Mouse (Mus musculus) limb, embryonic 15.5 days (tissue): ENCODE measurements around the gene Ccdc30. TPM values are rescaled to one million over a fixed set of nuclear protein-coding genes. Genes with fewer than 3 reads are reported as not detected.
A peak's percentile ranks its signal among the peaks of the same experiment; 100 is the strongest.

Experiments used
- ATAC-seq: fragments of 200-750 bp; cut with Nextera tagmentation; 2 replicates; pipeline ENCODE4 v1.8.0; 2017; ENCODE audit warnings: low read depth, moderate TSS enrichment; ENCODE audit not compliant: insufficient number of reproducible peaks, low FRiP score, low TSS enrichment
- H3K27ac ChIP-seq: fragments of 300-500 bp; sonication (generic); 2 replicates; pipeline ENCODE4 v1.5.1; 2015; ENCODE audit warnings: moderate library complexity, mild to moderate bottlenecking, inconsistent platforms
- H3K27me3 ChIP-seq: fragments of 300-500 bp; sonication (generic); 2 replicates; pipeline ENCODE4 v1.6.1; 2015; ENCODE audit warnings: inconsistent platforms
- H3K36me3 ChIP-seq: fragments of 300-500 bp; sonication (generic); 2 replicates; pipeline ENCODE4 v1.6.1; 2015; ENCODE audit warnings: inconsistent platforms
- H3K4me1 ChIP-seq: fragments of 300-500 bp; sonication (generic); 2 replicates; pipeline ENCODE4 v1.6.1; 2015; ENCODE audit warnings: inconsistent platforms
- H3K4me2 ChIP-seq: fragments of 300-500 bp; sonication (generic); 2 replicates; pipeline ENCODE4 v1.6.1; 2015; ENCODE audit warnings: mild to moderate bottlenecking, inconsistent platforms
- H3K4me3 ChIP-seq: fragments of 300-500 bp; sonication (generic); 2 replicates; pipeline ENCODE4 v1.5.1; 2015; ENCODE audit warnings: mild to moderate bottlenecking, inconsistent platforms
- H3K9ac ChIP-seq: fragments of 300-500 bp; sonication (generic); 2 replicates; pipeline ENCODE4 v1.6.1; 2015; ENCODE audit warnings: inconsistent platforms
- H3K9me3 ChIP-seq: fragments of 300-500 bp; sonication (generic); 2 replicates; pipeline ENCODE4 v1.6.1; 2016; ENCODE audit warnings: inconsistent platforms
- WGBS: fragments of 180-500 bp; shearing (Covaris S2); methylation state at CpG from one replicate; pipeline ENCODE4 v1.1.7; 2015; 5-methylcytosine and 5-hydroxymethylcytosine counted together
- polyA plus RNA-seq: library from polyadenylated mRNA; unstranded; fragments of >200 nt; fragmentation: Nextera tagmentation; extraction: Ambion mirVana; gene quantifications from 2 replicates; pipeline ENCODE4 v1.2.1, GENCODE M21; 2015

Ccdc30 gene
- polyA plus RNA-seq, 1 experiment from 2014 or later, result 5.8 TPM

DNA sequence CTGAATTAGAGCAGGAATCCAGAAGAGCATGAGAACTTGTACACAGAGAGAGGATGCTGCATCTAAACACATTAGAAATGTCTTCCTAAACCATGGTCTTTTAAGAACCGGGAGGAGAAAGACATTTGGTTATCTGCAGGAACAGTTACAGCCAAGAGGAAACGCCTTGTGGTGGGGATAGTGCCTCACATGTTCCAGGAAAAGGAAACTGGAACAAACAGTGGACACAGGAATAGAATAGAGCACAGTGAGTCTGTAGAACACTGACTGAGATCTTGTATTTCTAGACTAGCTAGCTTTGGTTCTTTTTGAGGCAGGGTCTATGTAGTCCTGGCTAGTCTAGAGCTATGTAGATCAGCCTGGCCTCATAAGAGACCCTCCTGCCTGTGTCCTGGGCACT, 140.1 kb downstream of the Ccdc30 start:
- Histone ChIP-seq H3K4me2 (no peak overlapping the region), H3K27ac (0 out of 2 replicates have a peak overlapping the region, but pooled peaks have one; percentile 5), H3K27me3 (no peaks in the 10 kb centered on the region), H3K9me3 (no peaks in the 10 kb centered on the region), H3K36me3 (peaks cover 93% of the 10 kb centered on the region), H3K9ac (no peak overlapping the region), H3K4me3 (no peak overlapping the region), H3K4me1 (no peaks in the 10 kb centered on the region)
- WGBS, result 77% methylated on average over 2 of the region's 2 CpGs
- ATAC-seq, result no peak

- H3K9me3 ChIP-seq, result no peaks in the 10 kb centered on the region
- H3K4me2 ChIP-seq, result no peak overlapping the region
- H3K4me1 ChIP-seq, result no peaks in the 10 kb centered on the region
- no peak overlapping the region for H3K9ac ChIP-seq
- no peak overlapping the region for H3K27ac ChIP-seq
- no peaks in the 10 kb centered on the region for H3K27me3 ChIP-seq
- H3K4me3 ChIP-seq, result no peak overlapping the region
- peaks cover 93% of the 10 kb centered on the region for H3K36me3 ChIP-seq
- 68% methylated on average over 1 of the region's 1 CpGs for WGBS
- ATAC-seq, result no peak
These were observed 140.7 kb downstream of the Ccdc30 start for GRCm38 (mm10) chr4:119274627-119275026.

Other genes starting within 250 kb of the Ccdc30 start
- gene Zfp691, start 241.3 kb downstream of the Ccdc30 start, polyA plus RNA-seq, result 7.0 and 7.7 TPM in 2 replicates
- 1.3 and 3.4 TPM in 2 replicates for gene Ermap, start 225.5 kb downstream of the Ccdc30 start, polyA plus RNA-seq
- 190 and 212 TPM in 2 replicates for gene Svbp, start 220.2 kb downstream of the Ccdc30 start, polyA plus RNA-seq
- gene Tmem269, start 197.3 kb downstream of the Ccdc30 start, polyA plus RNA-seq, result not detected in 2 replicates
- 35.3 and 35.4 TPM in 2 replicates for gene AU022252, start 182.8 kb downstream of the Ccdc30 start, polyA plus RNA-seq
- 83.6 and 86.7 TPM in 2 replicates for gene P3h1, start 182.6 kb downstream of the Ccdc30 start, polyA plus RNA-seq
- 0.05 and 0.12 TPM in 2 replicates for gene Cldn19, start 160.1 kb downstream of the Ccdc30 start, polyA plus RNA-seq
- 488 and 527 TPM in 2 replicates for gene Ybx1, start 120.9 kb downstream of the Ccdc30 start, polyA plus RNA-seq
- gene Ppih, start 95.0 kb downstream of the Ccdc30 start, polyA plus RNA-seq, result 72.6 and 74.8 TPM in 2 replicates
- gene Ppcs, start 6.9 kb upstream of the Ccdc30 start, polyA plus RNA-seq, result 26.6 and 29.2 TPM in 2 replicates
- gene Zmynd12, start 7.3 kb upstream of the Ccdc30 start, polyA plus RNA-seq, result 0.10 and 0.27 TPM in 2 replicates
- 0.42 and 0.56 TPM in 2 replicates for gene Rimkla, start 77.1 kb upstream of the Ccdc30 start, polyA plus RNA-seq
- 22.2 and 26.7 TPM in 2 replicates for gene Foxj3, start 121.5 kb upstream of the Ccdc30 start, polyA plus RNA-seq
- 4.6 and 5.6 TPM in 2 replicates for gene Frg2f1, start 124.0 kb upstream of the Ccdc30 start, polyA plus RNA-seq
- not detected in 2 replicates for gene Guca2a, start 222.2 kb upstream of the Ccdc30 start, polyA plus RNA-seq
- gene Guca2b, start 243.4 kb upstream of the Ccdc30 start, polyA plus RNA-seq, result not detected in 2 replicates